Mouse (Mus musculus): ENCODE measurements around the gene Popdc2. TPM values are rescaled to one million over a fixed set of nuclear protein-coding genes. Genes with fewer than 3 reads are reported as not detected.

The Popdc2 gene
- polyA plus RNA-seq, 1 experiment from 2014 or later = 5.7 TPM

- no peaks in the 10 kb centered on the region for H3K36me3 ChIP-seq
- no peak overlapping the region for H3K4me3 ChIP-seq (replicated peaks)
- WGBS = 24% methylated on average over 6 of the region's 6 CpGs
- no peaks in the 10 kb centered on the region for H3K27me3 ChIP-seq
- H3K9me3 ChIP-seq (replicated peaks) = no peaks in the 10 kb centered on the region
- no peak for ATAC-seq (replicated peaks; ENCODE audit: low FRiP score)
- peaks cover 16% of the 10 kb centered on the region; the same call in 1 of the 2 replicates for H3K4me1 ChIP-seq
- no peak overlapping the region for H3K9ac ChIP-seq
- H3K27ac ChIP-seq = no peak overlapping the region
- H3K4me2 ChIP-seq = no peak overlapping the region
These were observed 17.1 kb downstream of the Popdc2 start for GRCm38 (mm10) chr16:38379088-38379487.

- no peak overlapping the region for H3K9ac ChIP-seq
- no peaks in the 10 kb centered on the region for H3K36me3 ChIP-seq
- H3K27ac ChIP-seq = no peak overlapping the region
- no peak overlapping the region for H3K4me3 ChIP-seq (replicated peaks)
- H3K27me3 ChIP-seq = no peaks in the 10 kb centered on the region
- WGBS = 17% methylated on average over 3 of the region's 3 CpGs
- no peak for ATAC-seq (replicated peaks; ENCODE audit: low FRiP score)
- peaks cover 16% of the 10 kb centered on the region; the same call in 1 of the 2 replicates for H3K4me1 ChIP-seq
- H3K9me3 ChIP-seq (replicated peaks) = no peaks in the 10 kb centered on the region
- no peak overlapping the region for H3K4me2 ChIP-seq
These were observed 17.5 kb downstream of the Popdc2 start for GRCm38 (mm10) chr16:38379493-38379892.

GRCm38 (mm10) chr16:38379926-38380325, 17.9 kb downstream of the Popdc2 start:
- WGBS = 93% methylated on average over 3 of the region's 3 CpGs
- Histone ChIP-seq H3K27ac (no peak overlapping the region), H3K27me3 (no peaks in the 10 kb centered on the region), H3K9ac (no peak overlapping the region), H3K4me3 (replicated peaks) (no peak overlapping the region), H3K36me3 (no peaks in the 10 kb centered on the region), H3K9me3 (replicated peaks) (no peaks in the 10 kb centered on the region), H3K4me2 (no peak overlapping the region), H3K4me1 (peaks cover 16% of the 10 kb centered on the region; the same call in 1 of the 2 replicates)
- no peak for ATAC-seq (replicated peaks; ENCODE audit: low FRiP score)

- H3K27me3 ChIP-seq = no peaks in the 10 kb centered on the region
- no peak overlapping the region for H3K4me3 ChIP-seq (replicated peaks)
- H3K27ac ChIP-seq = no peak overlapping the region
- 92% methylated on average over 2 of the region's 2 CpGs for WGBS
- H3K9ac ChIP-seq = no peak overlapping the region
- no peaks in the 10 kb centered on the region for H3K36me3 ChIP-seq
- H3K4me1 ChIP-seq = 0 out of 2 replicates have a peak, but pooled peaks cover 5% of the 10 kb centered on the region
- no peak overlapping the region for H3K4me2 ChIP-seq
- no peak for ATAC-seq (replicated peaks; ENCODE audit: low FRiP score)
- no peaks in the 10 kb centered on the region for H3K9me3 ChIP-seq (replicated peaks)
These were observed 21.7 kb downstream of the Popdc2 start for GRCm38 (mm10) chr16:38383683-38384082.

- no peak overlapping the region for H3K4me2 ChIP-seq
- no peak for ATAC-seq (replicated peaks; ENCODE audit: low FRiP score)
These were observed 23.2 kb downstream of the Popdc2 start for GRCm38 (mm10) chr16:38385184-38385634.

GRCm38 (mm10) chr16:38385700-38386099, 23.7 kb downstream of the Popdc2 start:
- no peaks in the 10 kb centered on the region for H3K4me1 ChIP-seq
- H3K9me3 ChIP-seq (replicated peaks) = no peaks in the 10 kb centered on the region
- no peaks in the 10 kb centered on the region for H3K36me3 ChIP-seq
- no peak for ATAC-seq (replicated peaks; ENCODE audit: low FRiP score)
- no peak overlapping the region for H3K4me2 ChIP-seq
- 95% methylated on average over 4 of the region's 4 CpGs for WGBS
- no peaks in the 10 kb centered on the region for H3K27me3 ChIP-seq
- H3K27ac ChIP-seq = no peak overlapping the region
- H3K4me3 ChIP-seq (replicated peaks) = no peak overlapping the region
- H3K9ac ChIP-seq = no peak overlapping the region

More at GRCm38 (mm10) chr16:38385184-38385634, 23.2 kb downstream of the Popdc2 start:
- H3K27me3 ChIP-seq = no peaks in the 10 kb centered on the region
- no peak overlapping the region for H3K4me3 ChIP-seq (replicated peaks)
- H3K27ac ChIP-seq = no peak overlapping the region
- no peaks in the 10 kb centered on the region for H3K9me3 ChIP-seq (replicated peaks)
- no peak overlapping the region for H3K9ac ChIP-seq
- 86% methylated on average over 6 of the region's 6 CpGs for WGBS
- H3K36me3 ChIP-seq = no peaks in the 10 kb centered on the region
- H3K4me1 ChIP-seq = no peaks in the 10 kb centered on the region

- WGBS = 90% methylated on average over 6 of the region's 6 CpGs
- Histone ChIP-seq H3K36me3 (no peaks in the 10 kb centered on the region), H3K4me3 (replicated peaks) (no peak overlapping the region), H3K27me3 (no peaks in the 10 kb centered on the region), H3K4me2 (no peak overlapping the region), H3K27ac (no peak overlapping the region), H3K9me3 (replicated peaks) (no peaks in the 10 kb centered on the region), H3K9ac (no peak overlapping the region), H3K4me1 (peaks cover 5% of the 10 kb centered on the region; the same call in 1 of the 2 replicates)
- ATAC-seq (replicated peaks; ENCODE audit: low FRiP score) = no peak
These were observed 25.4 kb downstream of the Popdc2 start for GRCm38 (mm10) chr16:38387389-38387788.

- no peak overlapping the region for H3K4me2 ChIP-seq
- no peak overlapping the region for H3K4me3 ChIP-seq (replicated peaks)
- WGBS = 74% methylated on average over 6 of the region's 6 CpGs
- no peak overlapping the region for H3K27ac ChIP-seq
- no peaks in the 10 kb centered on the region for H3K9me3 ChIP-seq (replicated peaks)
- H3K27me3 ChIP-seq = no peaks in the 10 kb centered on the region
- no peaks in the 10 kb centered on the region for H3K36me3 ChIP-seq
- ATAC-seq (replicated peaks; ENCODE audit: low FRiP score) = no peak
- no peak overlapping the region for H3K9ac ChIP-seq
- peaks cover 7% of the 10 kb centered on the region; the same call in 1 of the 2 replicates for H3K4me1 ChIP-seq
These were observed 26.7 kb downstream of the Popdc2 start for GRCm38 (mm10) chr16:38388757-38389156.

GRCm38 (mm10) chr16:38389284-38389893, 27.4 kb downstream of the Popdc2 start:
- no peaks in the 10 kb centered on the region for H3K36me3 ChIP-seq
- no peak overlapping the region for H3K27ac ChIP-seq
- no peak for ATAC-seq (replicated peaks; ENCODE audit: low FRiP score)
- no peak overlapping the region for H3K4me2 ChIP-seq
- no peaks in the 10 kb centered on the region for H3K9me3 ChIP-seq (replicated peaks)
- H3K9ac ChIP-seq = no peak overlapping the region
- WGBS = 53% methylated on average over 8 of the region's 8 CpGs
- no peak overlapping the region for H3K4me3 ChIP-seq (replicated peaks)
- no peaks in the 10 kb centered on the region for H3K27me3 ChIP-seq
- H3K4me1 ChIP-seq = peaks cover 7% of the 10 kb centered on the region; the same call in 1 of the 2 replicates

GRCm38 (mm10) chr16:38390322-38390721, 28.3 kb downstream of the Popdc2 start:
- H3K27ac ChIP-seq = no peak overlapping the region
- 89% methylated on average over 7 of the region's 7 CpGs for WGBS
- H3K4me2 ChIP-seq = no peak overlapping the region
- no peak overlapping the region for H3K4me3 ChIP-seq (replicated peaks)
- no peaks in the 10 kb centered on the region for H3K9me3 ChIP-seq (replicated peaks)
- H3K27me3 ChIP-seq = no peaks in the 10 kb centered on the region
- no peaks in the 10 kb centered on the region for H3K36me3 ChIP-seq
- ATAC-seq (replicated peaks; ENCODE audit: low FRiP score) = no peak
- H3K9ac ChIP-seq = no peak overlapping the region
- H3K4me1 ChIP-seq = peaks cover 7% of the 10 kb centered on the region; the same call in 1 of the 2 replicates

- ATAC-seq (replicated peaks; ENCODE audit: low FRiP score) = peak; percentile 49; the same call in 1 of the 2 replicates
These were observed 30.3 kb downstream of the Popdc2 start for GRCm38 (mm10) chr16:38392126-38392894.

GRCm38 (mm10) chr16:38394191-38394618, 32.2 kb downstream of the Popdc2 start:
- Histone ChIP-seq H3K4me1 (peaks cover 18% of the 10 kb centered on the region), H3K4me3 (replicated peaks) (no peak overlapping the region), H3K9me3 (replicated peaks) (no peaks in the 10 kb centered on the region), H3K27me3 (0 out of 2 replicates have a peak, but pooled peaks cover 4% of the 10 kb centered on the region), H3K9ac (no peak overlapping the region), H3K4me2 (no peak overlapping the region), H3K27ac (no peak overlapping the region), H3K36me3 (no peaks in the 10 kb centered on the region)
- WGBS = 89% methylated on average over 8 of the region's 8 CpGs
- no peak for ATAC-seq (replicated peaks; ENCODE audit: low FRiP score)

More at GRCm38 (mm10) chr16:38392126-38392894, 30.3 kb downstream of the Popdc2 start:
- H3K4me3 ChIP-seq (replicated peaks) = no peak overlapping the region
- H3K27me3 ChIP-seq = 0 out of 2 replicates have a peak, but pooled peaks cover 2% of the 10 kb centered on the region
- peaks cover 15% of the 10 kb centered on the region for H3K4me1 ChIP-seq
- H3K9ac ChIP-seq = no peak overlapping the region
- no peak overlapping the region for H3K27ac ChIP-seq
- peak overlapping the region; percentile 23; the same call in 1 of the 2 replicates for H3K4me2 ChIP-seq
- no peaks in the 10 kb centered on the region for H3K36me3 ChIP-seq
- no peaks in the 10 kb centered on the region for H3K9me3 ChIP-seq (replicated peaks)
- WGBS = 67% methylated on average over 23 of the region's 23 CpGs

Data from kidney, embryonic 15.5 days (tissue).